ENCODE assay signal across 8 mouse cellular contexts in genomic region chr1:186116701-186117488, GRCm38 (mm10). TPM values are rescaled to one million over a fixed set of nuclear protein-coding genes. Genes with fewer than 3 reads are reported as not detected.
DNase-seq lines count a peak whose midpoint lies in the region; ATAC-seq and TF ChIP-seq lines count a peak whose summit lies in the region.

Gene Lyplal1, minus strand, starts transcription at chr1:186117310.

- 4% methylated on average over 44 of the region's 44 CpGs for WGBS in forebrain, embryonic 16.5 days
- 5% methylated on average over 44 of the region's 44 CpGs for WGBS in neural tube, embryonic 14.5 days

- DNase-seq in cerebellum, adult 11 months: peak; percentile 96
- DNase-seq in heart, postnatal 25 days (ENCODE audit: low spot score): peak; percentile 89
- peak; percentile 91 to 97 for DNase-seq in layer of hippocampus, adult 18-20 months (ENCODE audit: low spot score in 2 of 2)
- DNase-seq in lung, adult 18-20 months: peak; percentile 93 to 95
- DNase-seq in testis, postnatal 10 days (ENCODE audit: low spot score): peak; percentile 98

- no peaks in the 10 kb centered on the region for H3K36me3 ChIP-seq in E14TG2a.4 (ENCODE audit: insufficient read depth, low read length)
- H3K36me3 ChIP-seq in forebrain, embryonic 16.5 days (ENCODE audit: control insufficient read depth, insufficient read depth): no peaks in the 10 kb centered on the region
- no peaks in the 10 kb centered on the region for H3K36me3 ChIP-seq in neural tube, embryonic 14.5 days (ENCODE audit: control insufficient read depth, insufficient read depth, low read length)

- TF ChIP-seq CTCF in E14TG2a.4 (conservative IDR thresholded peaks at IDR 0.05; ENCODE audit: low read length): no peak

- peak within 1 kb of the TSS; percentile 79 for H3K4me2 ChIP-seq in forebrain, embryonic 16.5 days (ENCODE audit: low read length)
- peak within 1 kb of the TSS; percentile 75 for H3K4me2 ChIP-seq in neural tube, embryonic 14.5 days (ENCODE audit: low read depth, low read length)

- peak within 1 kb of the TSS; percentile 88 for H3K9ac ChIP-seq in forebrain, embryonic 16.5 days (replicated peaks; ENCODE audit: low read depth, low read length)
- peak within 1 kb of the TSS; percentile 90 for H3K9ac ChIP-seq in neural tube, embryonic 14.5 days (replicated peaks; ENCODE audit: low read depth, low read length)

- H3K9me3 ChIP-seq in E14TG2a.4 (ENCODE audit: low read length): no peaks in the 10 kb centered on the region
- no peaks in the 10 kb centered on the region for H3K9me3 ChIP-seq in forebrain, embryonic 16.5 days (ENCODE audit: control insufficient read depth, low read length)
- no peaks in the 10 kb centered on the region for H3K9me3 ChIP-seq in neural tube, embryonic 14.5 days (ENCODE audit: control insufficient read depth, low read length)

- no peaks in the 10 kb centered on the region for H3K27me3 ChIP-seq in E14TG2a.4 (ENCODE audit: insufficient read depth, low read length)
- no peaks in the 10 kb centered on the region for H3K27me3 ChIP-seq in forebrain, embryonic 16.5 days (replicated peaks; ENCODE audit: control insufficient read depth, insufficient read depth, low read length)
- H3K27me3 ChIP-seq in neural tube, embryonic 14.5 days (ENCODE audit: control insufficient read depth, insufficient read depth, low read length): no peaks in the 10 kb centered on the region

- H3K4me3 ChIP-seq in E14TG2a.4 (replicated peaks; ENCODE audit: low read length): peak within 1 kb of the TSS; percentile 87
- peak within 1 kb of the TSS; percentile 75 for H3K4me3 ChIP-seq in forebrain, embryonic 16.5 days (replicated peaks; ENCODE audit: low read length)
- H3K4me3 ChIP-seq in neural tube, embryonic 14.5 days (ENCODE audit: low read depth, low read length): peak within 1 kb of the TSS; percentile 65

- intact Hi-C loops in heart, postnatal 25 days (cut with DNase I): loop anchor here (10.0 kb wide), 1 partner anchor 588 kb away; the partner anchor contains the start of gene Tgfb2

- peak within 1 kb of the TSS; percentile 83 for H3K27ac ChIP-seq in forebrain, embryonic 16.5 days (ENCODE audit: low read length)
- peak within 1 kb of the TSS; percentile 94 for H3K27ac ChIP-seq in neural tube, embryonic 14.5 days (ENCODE audit: low read depth, low read length)

- no peaks in the 10 kb centered on the region for H3K4me1 ChIP-seq in E14TG2a.4 (replicated peaks; ENCODE audit: low read depth, low read length)
- peaks cover 8% of the 10 kb centered on the region for H3K4me1 ChIP-seq in forebrain, embryonic 16.5 days (replicated peaks; ENCODE audit: control insufficient read depth, insufficient read depth, low read length)
- 0 out of 2 replicates have a peak, but pooled peaks cover 4% of the 10 kb centered on the region for H3K4me1 ChIP-seq in neural tube, embryonic 14.5 days (ENCODE audit: control insufficient read depth, insufficient read depth, low read length)

- ATAC-seq in forebrain, embryonic 16.5 days: peak; percentile 96
- ATAC-seq in neural tube, embryonic 14.5 days (ENCODE audit: low read depth): peak; percentile 96

RNA-seq across cellular contexts. Expression of gene Lyplal1, which starts in this region (rescaled TPM):
- polyA plus RNA-seq in forebrain, embryonic 16.5 days (2015; fragmentation: Nextera tagmentation; extraction: Ambion mirVana): 10.3 and 12.2 TPM in 2 replicates
- total RNA-seq in heart, postnatal 25 days (2021): 1 to 10 TPM; 1.6 to 2.0 TPM
- total RNA-seq in layer of hippocampus, adult 18-20 months (2021): 1 to 10 TPM; 7.9 to 9.2 TPM
- polyA plus RNA-seq in neural tube, embryonic 14.5 days (2014; fragmentation: Nextera tagmentation; extraction: Ambion mirVana): 15.3 and 21.3 TPM in 2 replicates

Comparison
In these comparisons a context has a peak if more than half of its experiments do, and no peak if none do; other contexts are left out.
1. Peak in every context shown above with its lines: DNase-seq, ATAC-seq, H3K4me3 ChIP-seq and H3K27ac ChIP-seq.